Mouse (Mus musculus): Measurements from ENCODE around the gene Alkbh2.
A peak's percentile ranks its signal among the peaks of the same experiment; 100 is the strongest.

The Alkbh2 gene

DNA sequence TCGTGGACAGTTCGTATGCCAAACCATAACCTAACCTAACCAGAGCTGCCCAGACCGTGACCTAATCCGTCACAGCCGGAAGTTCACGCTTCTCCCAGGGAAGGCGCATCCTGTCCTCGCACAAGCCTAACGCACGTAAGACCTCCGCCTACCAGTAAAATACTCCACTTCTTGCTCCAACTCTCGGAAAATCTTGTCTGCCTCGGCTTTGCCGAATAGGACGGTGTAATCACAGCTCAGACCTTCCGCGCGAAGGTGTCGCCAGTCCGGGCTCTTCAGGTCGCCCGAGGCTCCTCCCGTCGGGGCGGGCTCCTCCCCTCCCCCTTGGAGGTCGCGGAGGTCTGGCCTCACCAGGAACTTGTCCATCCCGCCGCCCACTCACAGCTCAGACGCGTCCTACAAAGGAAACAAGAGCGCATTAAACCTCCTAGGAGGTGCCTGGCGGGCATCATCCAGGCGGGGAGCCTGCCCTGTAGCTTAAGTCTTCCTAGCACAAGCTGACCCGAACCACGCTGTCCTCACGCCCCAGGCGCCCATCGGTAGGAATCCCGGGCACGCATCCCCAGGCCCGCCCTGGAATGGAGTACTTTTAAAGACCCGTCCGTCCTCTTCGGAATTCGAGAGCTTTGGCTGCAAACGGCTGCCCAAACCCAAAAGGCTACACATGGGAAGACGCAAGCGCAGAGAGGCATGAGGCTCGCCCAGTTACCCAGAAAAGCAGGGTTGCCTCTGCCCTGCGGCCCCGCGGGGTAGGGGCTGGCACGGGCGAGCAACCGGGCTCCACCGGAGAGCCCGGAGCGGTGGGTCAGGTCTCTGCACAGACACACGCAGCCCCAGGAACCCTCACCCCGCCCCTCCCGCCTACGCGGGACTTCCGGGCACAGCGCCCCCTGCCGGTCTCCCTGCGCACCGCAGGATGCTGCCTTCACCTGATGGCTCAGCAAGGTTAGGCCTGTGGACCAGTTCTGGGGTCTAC, at the start of gene Alkbh2:
Gene Alkbh2 (minus strand): TSS at position 845 of the 976 bp plus-strand sequence.
- peak; percentile 89 for DNase-seq (ENCODE audit: inconsistent ontology term)

GRCm38 (mm10) chr5:114176548-114177400, 48.8 kb upstream of the Alkbh2 start:
- no peak for DNase-seq (ENCODE audit: inconsistent ontology term)

GRCm38 (mm10) chr5:114175596-114176171, 47.7 kb upstream of the Alkbh2 start:
- peak; percentile 99 for DNase-seq (ENCODE audit: inconsistent ontology term)

- DNase-seq (ENCODE audit: inconsistent ontology term), result peak; percentile 79
These were observed 46.6 kb upstream of the Alkbh2 start for GRCm38 (mm10) chr5:114174639-114175038.

GRCm38 (mm10) chr5:114173877-114174581, 46.0 kb upstream of the Alkbh2 start:
- no peak for DNase-seq (ENCODE audit: inconsistent ontology term)

DNA sequence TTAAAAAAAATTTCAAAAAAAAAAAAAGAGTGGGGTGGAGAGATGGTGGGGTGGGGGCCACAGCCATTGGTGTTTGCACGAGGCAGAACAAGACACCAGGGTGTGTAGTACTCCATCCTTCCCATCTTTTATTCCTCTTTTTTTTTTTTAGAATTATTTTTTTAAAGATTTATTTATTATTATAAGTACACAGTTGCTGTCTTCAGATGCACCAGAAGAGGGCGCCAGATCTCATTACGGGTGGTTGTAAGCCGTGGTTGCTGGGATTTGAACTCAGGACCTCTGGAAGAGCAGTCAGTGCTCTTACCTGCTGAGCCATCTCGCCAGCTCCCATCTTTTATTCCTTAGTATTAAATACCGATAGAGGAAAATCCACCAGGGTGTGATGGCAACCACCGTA, 45.4 kb upstream of the Alkbh2 start:
- DNase-seq (ENCODE audit: inconsistent ontology term), result no peak

GRCm38 (mm10) chr5:114172936-114173335, 44.9 kb upstream of the Alkbh2 start:
- DNase-seq (ENCODE audit: inconsistent ontology term), result no peak

GRCm38 (mm10) chr5:114170345-114170744, 42.3 kb upstream of the Alkbh2 start:
- DNase-seq (ENCODE audit: inconsistent ontology term), result no peak

GRCm38 (mm10) chr5:114163117-114163696, 35.2 kb upstream of the Alkbh2 start:
- DNase-seq (ENCODE audit: inconsistent ontology term), result no peak

GRCm38 (mm10) chr5:114162106-114162815, 34.2 kb upstream of the Alkbh2 start:
- DNase-seq (ENCODE audit: inconsistent ontology term), result peak; percentile 63

DNA sequence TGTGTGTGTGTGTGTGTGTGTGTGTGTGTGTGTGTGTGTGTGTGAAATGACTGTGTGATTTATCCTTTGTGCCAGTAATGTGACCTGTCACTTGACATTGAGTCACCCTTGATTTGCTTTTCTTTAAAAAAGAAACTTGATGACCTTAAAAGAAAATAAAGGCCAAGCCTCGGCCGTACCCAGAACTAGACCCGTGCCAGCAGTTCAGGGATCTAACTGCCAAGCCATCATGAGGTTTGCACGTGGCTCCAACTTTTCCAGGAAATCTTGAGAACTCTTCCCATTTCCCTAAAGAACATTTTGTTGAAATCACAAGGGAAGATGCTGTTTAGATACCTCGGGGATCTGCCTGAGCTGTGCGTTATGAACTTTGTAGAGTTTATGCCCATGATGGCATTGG, 33.4 kb upstream of the Alkbh2 start:
- DNase-seq (ENCODE audit: inconsistent ontology term), result no peak

GRCm38 (mm10) chr5:114157236-114157635, 29.2 kb upstream of the Alkbh2 start:
- DNase-seq (ENCODE audit: inconsistent ontology term), result no peak

DNA sequence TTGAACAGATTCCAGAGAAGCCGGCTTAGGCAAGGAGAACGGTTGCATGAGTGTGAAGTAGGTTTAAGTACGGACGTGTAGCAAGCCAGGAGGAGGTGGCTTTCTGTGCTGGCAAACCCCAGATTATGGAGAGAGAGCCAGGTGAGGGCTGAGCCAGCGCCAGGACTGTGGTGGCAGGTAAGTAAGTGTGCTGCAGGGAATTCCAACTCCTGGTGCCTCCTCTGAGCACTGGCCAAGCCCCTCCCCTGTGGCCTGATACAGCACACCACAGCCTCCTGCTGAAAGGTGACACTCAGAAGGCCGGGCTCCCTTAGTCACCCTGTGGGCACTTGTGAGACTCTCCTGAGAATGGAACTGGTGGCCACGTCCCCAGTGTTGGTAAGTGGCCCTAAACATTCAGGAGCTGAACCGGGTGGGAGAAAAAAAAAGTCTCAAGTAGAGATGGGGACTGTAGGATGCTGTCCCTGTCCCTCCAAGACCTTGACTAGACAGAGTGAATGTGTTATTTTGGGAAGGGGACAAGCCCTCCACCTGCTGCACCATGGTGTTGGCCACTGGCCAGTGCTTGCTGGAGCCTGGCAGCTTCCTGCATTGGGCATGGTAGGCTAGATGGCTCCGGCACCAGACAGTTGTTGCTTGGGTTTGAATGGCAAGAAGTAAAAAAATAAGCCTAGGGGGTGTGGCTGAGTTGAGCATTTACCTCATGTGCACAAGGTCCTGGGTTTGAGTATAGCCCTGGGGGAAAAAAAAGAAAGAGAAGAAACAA, 27.3 kb upstream of the Alkbh2 start:
- no peak for DNase-seq (ENCODE audit: inconsistent ontology term)

GRCm38 (mm10) chr5:114154765-114155164, 26.7 kb upstream of the Alkbh2 start:
- DNase-seq (ENCODE audit: inconsistent ontology term), result no peak

DNA sequence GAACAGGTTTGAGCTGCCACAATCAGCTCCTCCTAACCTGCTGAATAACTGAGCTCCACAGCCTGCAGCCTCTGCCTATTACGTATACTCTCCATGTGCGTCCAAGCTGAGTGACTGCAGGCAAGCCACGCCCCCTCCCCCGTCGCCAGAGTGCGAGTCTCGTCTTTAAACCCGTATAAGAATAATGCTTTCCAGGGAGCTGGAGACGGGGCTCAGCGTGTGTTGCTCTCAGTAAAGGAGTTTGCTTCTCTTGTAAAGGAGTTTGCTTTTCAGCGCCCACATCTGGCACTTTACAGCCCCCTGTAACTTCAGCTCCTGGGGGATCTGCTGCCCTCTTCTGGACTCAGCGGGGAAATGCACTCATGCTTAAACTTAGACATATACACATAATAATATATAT, 25.5 kb upstream of the Alkbh2 start:
- DNase-seq (ENCODE audit: inconsistent ontology term), result peak; percentile 64

GRCm38 (mm10) chr5:114152359-114153092, 24.5 kb upstream of the Alkbh2 start:
- DNase-seq (ENCODE audit: inconsistent ontology term), result no peak

DNA sequence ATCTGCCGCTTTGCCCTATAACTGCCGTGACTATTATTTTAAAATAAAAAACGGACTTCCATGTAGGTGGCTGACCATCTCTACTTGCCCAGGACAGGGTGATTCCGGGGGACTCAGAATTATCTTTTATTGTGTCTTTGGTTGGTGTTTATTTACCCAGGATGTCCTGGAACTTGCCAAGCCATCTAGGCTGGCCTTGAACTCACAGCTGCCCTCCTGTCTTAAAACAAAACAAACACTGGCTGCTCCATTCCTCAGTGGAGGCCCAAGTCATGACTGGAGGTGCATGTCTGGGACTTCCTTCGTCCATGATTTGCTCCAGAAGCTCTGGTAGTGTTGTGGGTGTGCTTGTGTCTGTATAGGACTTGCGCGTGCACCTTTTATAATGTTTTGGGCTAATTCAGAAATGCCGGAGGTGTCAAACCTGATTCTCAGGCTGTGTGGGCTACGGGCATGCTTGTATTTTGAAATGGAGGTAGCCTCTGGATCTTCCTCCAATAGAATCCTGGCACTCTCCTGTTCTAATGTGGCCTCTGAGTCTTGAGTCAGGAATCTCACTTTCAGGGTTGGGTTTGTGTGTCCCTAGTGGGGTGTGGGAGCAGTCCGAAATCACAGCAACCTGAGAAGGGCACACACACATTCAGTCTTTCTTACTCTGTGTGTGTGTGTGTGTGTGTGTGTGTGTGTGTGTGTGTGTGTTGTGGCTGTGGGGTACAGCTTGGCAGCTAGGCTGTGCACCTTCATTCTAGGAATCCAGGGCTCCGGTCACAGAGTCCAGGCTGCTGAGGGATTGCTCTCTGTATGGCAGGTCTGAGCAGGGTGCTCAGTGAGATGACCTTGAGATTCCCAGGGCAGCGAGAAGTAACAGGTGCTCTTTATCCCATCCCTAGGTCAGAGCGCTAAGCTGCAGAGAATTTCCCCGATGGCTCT, 19.3 kb upstream of the Alkbh2 start:
- DNase-seq (ENCODE audit: inconsistent ontology term), result no peak
